Mouse (Mus musculus) frontal cortex, postnatal 25 days (tissue): ENCODE results near the gene Fam222a.
A peak's percentile ranks its signal among the peaks of the same experiment; 100 is the strongest.

Experiments
- DNase-seq, 2 experiments: peaks; one replicate each; pipeline ENCODE4 v3.0.0; 2022; ENCODE audit warnings: low spot score in 2 of 2

Gene Fam222a

GRCm38 (mm10) chr5:114567565-114568197 is at the start of gene Fam222a:
Gene Fam222a (plus strand): TSS chr5:114568016.
- peak in 1 of 2 experiments; percentile 50 for DNase-seq

- no peak for DNase-seq
Measured at GRCm38 (mm10) chr5:114528355-114528754, 39.5 kb upstream of the Fam222a start.

- no peak for DNase-seq
Measured at GRCm38 (mm10) chr5:114530337-114530736, 37.5 kb upstream of the Fam222a start.

- DNase-seq, result no peak
Measured at GRCm38 (mm10) chr5:114532055-114532454, 35.8 kb upstream of the Fam222a start.

- no peak for DNase-seq
Measured at GRCm38 (mm10) chr5:114537308-114538020, 30.4 kb upstream of the Fam222a start.

GRCm38 (mm10) chr5:114538021-114538405 is 29.8 kb upstream of the Fam222a start:
- no peak for DNase-seq

- DNase-seq, result no peak
Measured at GRCm38 (mm10) chr5:114538752-114539151, 29.1 kb upstream of the Fam222a start.

GRCm38 (mm10) chr5:114539766-114540165 is 28.1 kb upstream of the Fam222a start:
- no peak for DNase-seq

GRCm38 (mm10) chr5:114541656-114542445 is 26.0 kb upstream of the Fam222a start:
- no peak for DNase-seq

- DNase-seq, result no peak
Measured at GRCm38 (mm10) chr5:114543656-114544055, 24.2 kb upstream of the Fam222a start.

GRCm38 (mm10) chr5:114544205-114544604 is 23.6 kb upstream of the Fam222a start:
- DNase-seq, result no peak

- DNase-seq, result no peak
Measured at GRCm38 (mm10) chr5:114545076-114545475, 22.7 kb upstream of the Fam222a start.

GRCm38 (mm10) chr5:114548976-114549375 is 18.8 kb upstream of the Fam222a start:
- DNase-seq, result no peak

GRCm38 (mm10) chr5:114549770-114550169 is 18.0 kb upstream of the Fam222a start:
- DNase-seq, result no peak

GRCm38 (mm10) chr5:114550431-114550830 is 17.4 kb upstream of the Fam222a start:
- DNase-seq, result no peak

- no peak for DNase-seq
Measured at GRCm38 (mm10) chr5:114550886-114551492, 16.8 kb upstream of the Fam222a start.

GRCm38 (mm10) chr5:114552507-114553208 is 15.2 kb upstream of the Fam222a start:
- no peak for DNase-seq

- no peak for DNase-seq
Measured at GRCm38 (mm10) chr5:114553706-114554105, 14.1 kb upstream of the Fam222a start.

- no peak for DNase-seq
Measured at GRCm38 (mm10) chr5:114555424-114555823, 12.4 kb upstream of the Fam222a start.

GRCm38 (mm10) chr5:114556109-114556508 is 11.7 kb upstream of the Fam222a start:
- no peak for DNase-seq
